Mouse (Mus musculus) thymus, adult 2 months (tissue): ENCODE measurements around the gene Cd79a. TPM values are rescaled to one million over a fixed set of nuclear protein-coding genes. Genes with fewer than 3 reads are reported as not detected.

Source experiments
- DNase-seq: peaks from one replicate; pipeline ENCODE4 v3.0.0; 2021
- H3K27ac ChIP-seq: fragments of 200-500 bp; 2 replicates; pipeline ENCODE4 v1.5.1; 2012; ENCODE audit warnings: low read length, control low read depth; ENCODE audit not compliant: control insufficient read depth, insufficient read depth
- H3K27me3 ChIP-seq: fragments of 200-500 bp; 2 replicates; pipeline ENCODE4 v1.6.1; 2012; ENCODE audit warnings: mild to moderate bottlenecking, low read length, moderate library complexity, mixed read lengths; ENCODE audit not compliant: control insufficient read depth, insufficient read depth
- H3K36me3 ChIP-seq: fragments of 200-500 bp; 2 replicates; pipeline ENCODE4 v1.6.1; 2012; ENCODE audit warnings: mild to moderate bottlenecking, low read length, moderate library complexity; ENCODE audit not compliant: control insufficient read depth, insufficient read depth
- H3K4me1 ChIP-seq: fragments of 200-500 bp; replicated peaks from 2 replicates; pipeline ENCODE4 v1.6.1; 2012; ENCODE audit warnings: low read length; ENCODE audit not compliant: control insufficient read depth, insufficient read depth
- H3K4me3 ChIP-seq: fragments of 200-500 bp; 2 replicates; pipeline ENCODE4 v1.5.1; 2012; ENCODE audit warnings: mild to moderate bottlenecking, low read length, control low read depth, moderate library complexity; ENCODE audit not compliant: control insufficient read depth, insufficient read depth
- CTCF ChIP-seq: fragments of 200-500 bp; IDR thresholded peaks from 2 replicates; pipeline ENCODE4 v1.5.1; 2012; ENCODE audit warnings: mild to moderate bottlenecking, control low read depth, low read length, moderate library complexity, borderline replicate concordance; ENCODE audit not compliant: control insufficient read depth, poor library complexity, insufficient read depth; ENCODE audit errors: extremely low read depth
- POLR2A ChIP-seq: fragments of 200-500 bp; IDR thresholded peaks from 2 replicates; pipeline ENCODE4 v1.6.1; 2012; ENCODE audit warnings: mild to moderate bottlenecking, low read length, control low read depth, moderate library complexity; ENCODE audit not compliant: control insufficient read depth, poor library complexity, insufficient read depth; ENCODE audit errors: extremely low read depth
- WGBS: fragments of 180-500 bp; shearing (Covaris S2); methylation state at CpG from one replicate; pipeline ENCODE4 v1.1.7; 2018; 5-methylcytosine and 5-hydroxymethylcytosine counted together
- polyA plus RNA-seq: library from polyadenylated mRNA; depleted of rRNA; stranded (reverse); fragments of >200 nt; gene quantifications from 2 replicates; pipeline ENCODE4 v1.2.3, GENCODE M21; 2012

Cd79a gene
- polyA plus RNA-seq, 1 experiment = 38.2 TPM

DNA sequence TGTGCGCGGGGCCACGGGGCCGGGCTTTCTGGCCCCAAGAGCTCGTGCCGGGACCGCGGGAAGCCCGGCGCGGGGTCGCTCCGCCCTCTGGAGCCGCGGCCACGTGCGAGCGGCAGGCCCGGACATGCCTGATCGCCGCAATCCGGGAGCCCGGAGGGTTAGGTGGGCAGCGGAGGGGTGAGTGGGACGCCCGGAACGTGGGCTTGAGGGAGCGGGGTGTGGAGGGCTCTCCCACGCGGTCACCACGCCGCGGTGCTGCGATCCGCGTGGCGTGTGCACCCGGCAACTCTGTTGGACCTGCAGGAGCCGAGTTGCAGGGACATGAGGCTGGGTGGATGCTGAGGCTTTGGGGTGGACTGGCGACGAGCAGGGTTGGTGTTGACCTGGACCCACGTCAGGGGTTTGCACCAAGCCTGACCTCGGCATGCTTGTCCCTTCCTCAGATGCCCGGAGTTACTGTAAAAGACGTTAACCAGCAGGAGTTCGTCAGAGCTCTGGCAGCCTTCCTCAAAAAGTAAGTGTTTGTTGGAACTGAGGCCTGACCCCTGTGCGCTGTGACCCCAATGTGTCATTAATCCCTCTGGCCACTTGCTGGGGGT is 12.4 kb upstream of the Cd79a start:
- H3K27me3 ChIP-seq = no peaks in the 10 kb centered on the region
- no peak overlapping the region; the same call in 1 of the 2 replicates for H3K27ac ChIP-seq
- peaks cover 14% of the 10 kb centered on the region for H3K4me1 ChIP-seq
- under 1% methylated on average over 47 of the region's 47 CpGs for WGBS
- TF ChIP-seq CTCF = no peak
- TF ChIP-seq POLR2A = no peak
- peaks cover 39% of the 10 kb centered on the region for H3K36me3 ChIP-seq
- DNase-seq = no peak
- H3K4me3 ChIP-seq = peak overlapping the region; percentile 73

DNA sequence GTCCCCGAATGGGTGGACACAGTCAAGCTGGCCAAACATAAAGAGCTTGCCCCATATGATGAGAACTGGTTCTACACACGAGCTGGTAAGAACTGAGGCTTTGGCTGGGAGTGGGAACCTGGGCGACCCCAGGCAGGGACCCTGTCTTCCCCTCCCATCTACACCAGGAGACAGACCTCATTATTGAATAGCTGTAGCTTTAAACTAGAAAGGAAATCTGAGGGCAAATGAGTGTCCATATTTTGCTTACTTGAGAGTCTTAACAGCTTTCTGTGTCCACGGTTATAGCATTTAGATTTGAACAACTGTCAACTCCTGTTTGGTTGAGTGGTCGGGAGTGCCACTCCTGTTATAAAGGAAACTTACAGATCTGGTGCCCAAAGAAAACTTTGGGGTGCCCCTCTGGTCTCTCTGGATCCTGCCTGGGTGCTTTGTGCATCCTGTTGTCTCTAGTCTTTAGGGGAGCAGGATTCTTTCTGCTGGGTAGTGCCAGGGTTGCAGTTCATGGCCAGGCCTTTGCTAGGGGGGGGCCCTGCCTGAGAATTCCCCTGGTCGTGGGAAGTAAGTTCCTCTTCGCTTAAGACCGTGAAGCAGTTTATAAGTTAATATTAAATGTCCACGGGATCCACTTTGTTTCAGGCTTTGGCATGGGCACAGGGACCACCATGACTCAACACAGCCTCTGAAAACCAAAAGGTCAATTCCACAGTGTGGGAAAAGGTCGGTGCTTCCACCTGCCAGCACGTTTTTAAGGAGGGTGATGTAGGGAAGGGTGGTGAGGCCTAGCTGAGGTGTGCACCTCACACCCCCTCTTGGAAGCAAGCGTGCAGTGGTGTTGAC is 11.5 kb upstream of the Cd79a start:
- DNase-seq = no peak
- H3K36me3 ChIP-seq = peaks cover 43% of the 10 kb centered on the region
- TF ChIP-seq POLR2A = no peak
- no peak for TF ChIP-seq CTCF
- no peak overlapping the region for H3K27ac ChIP-seq
- 9% methylated on average over 12 of the region's 12 CpGs for WGBS
- no peaks in the 10 kb centered on the region for H3K27me3 ChIP-seq
- H3K4me3 ChIP-seq = peak overlapping the region; percentile 73
- H3K4me1 ChIP-seq = peaks cover 14% of the 10 kb centered on the region

DNA sequence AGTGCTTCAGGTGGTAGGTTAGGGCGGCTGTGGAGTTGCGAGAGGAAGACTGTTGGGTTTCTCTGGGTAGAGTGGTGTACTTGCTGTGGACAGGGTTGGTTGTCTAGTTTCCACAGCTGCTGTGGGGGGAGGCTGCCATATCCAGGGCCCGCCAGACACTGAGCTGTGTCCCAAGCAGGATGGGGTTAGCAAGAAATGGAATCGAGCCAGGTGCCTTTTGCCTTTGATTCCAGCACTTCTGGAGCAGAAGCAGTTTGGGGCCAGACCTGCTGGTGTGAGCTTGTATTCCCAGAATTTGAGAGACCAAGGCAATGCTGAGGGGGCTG is 10.9 kb upstream of the Cd79a start:
- 16% methylated on average over 4 of the region's 4 CpGs for WGBS
- H3K4me3 ChIP-seq = peak overlapping the region; percentile 22
- peaks cover 14% of the 10 kb centered on the region for H3K4me1 ChIP-seq
- H3K27ac ChIP-seq = no peak overlapping the region
- H3K36me3 ChIP-seq = peaks cover 43% of the 10 kb centered on the region
- DNase-seq = no peak
- TF ChIP-seq POLR2A = no peak
- no peak for TF ChIP-seq CTCF
- no peaks in the 10 kb centered on the region for H3K27me3 ChIP-seq

DNA sequence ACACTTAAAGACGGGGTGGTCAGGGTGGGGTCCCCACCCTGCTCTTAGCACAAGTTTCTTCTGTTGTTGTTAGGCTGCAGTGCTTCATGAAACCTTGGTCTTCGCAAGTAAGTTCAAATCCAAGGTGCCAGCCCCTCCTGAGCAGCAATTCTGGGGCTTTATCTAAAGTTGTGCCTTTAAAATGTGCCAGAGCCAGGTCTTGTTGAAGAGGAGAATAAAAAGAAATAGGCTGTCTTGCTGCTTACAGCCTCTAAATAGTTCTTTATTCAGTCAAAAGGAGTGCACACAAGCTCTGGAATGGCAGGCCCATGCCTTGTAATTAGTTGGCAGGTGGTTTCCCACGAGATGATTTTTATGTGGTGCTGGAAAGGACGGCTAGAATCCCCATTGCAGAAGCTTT is 10.1 kb upstream of the Cd79a start:
- TF ChIP-seq CTCF (no peak), POLR2A (no peak)
- Histone ChIP-seq H3K36me3 (peaks cover 43% of the 10 kb centered on the region), H3K4me1 (peaks cover 14% of the 10 kb centered on the region), H3K27ac (no peak overlapping the region), H3K4me3 (no peak overlapping the region), H3K27me3 (no peaks in the 10 kb centered on the region)
- DNase-seq = no peak
- WGBS = 76% methylated on average over 4 of the region's 4 CpGs

DNA sequence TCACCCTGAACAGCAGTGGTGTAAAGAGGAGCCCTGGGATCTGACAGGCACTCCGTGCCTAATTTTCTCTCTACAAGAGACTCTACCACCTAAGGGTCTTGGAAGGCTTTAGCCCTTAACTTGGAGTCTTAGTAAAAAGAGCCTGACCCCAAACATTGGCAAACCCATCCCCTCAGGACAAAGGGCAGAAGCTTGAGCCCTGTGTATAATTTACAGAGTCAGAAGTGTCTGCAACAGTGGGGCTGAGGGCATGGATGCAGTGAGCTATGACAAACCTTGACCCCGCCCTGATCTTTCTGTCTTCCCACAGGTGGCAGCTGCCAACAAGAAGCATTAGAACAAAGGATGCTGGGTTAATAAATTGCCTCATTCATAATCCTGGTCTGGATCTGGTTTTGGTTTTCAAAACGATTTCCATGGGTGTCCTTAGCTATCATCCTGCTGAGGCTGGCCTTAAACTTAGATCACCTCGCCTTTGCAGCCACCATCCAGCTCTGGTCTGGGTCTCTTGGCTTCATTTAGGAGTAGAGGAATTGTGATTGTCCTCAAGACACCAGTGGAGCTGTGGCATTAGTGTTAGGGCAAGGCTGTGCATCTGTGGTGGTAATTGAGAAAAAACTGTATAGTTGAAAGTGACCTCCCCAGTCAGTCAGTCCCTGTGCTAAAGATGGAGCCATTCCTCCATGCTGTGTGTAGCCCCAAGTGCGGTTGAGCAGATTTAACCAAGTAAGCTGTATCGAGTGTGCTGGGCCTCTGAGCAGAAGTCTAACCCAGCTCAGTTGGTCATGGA is 7.6 kb upstream of the Cd79a start:
- H3K27me3 ChIP-seq = no peaks in the 10 kb centered on the region
- no peak overlapping the region for H3K4me3 ChIP-seq
- no peak for DNase-seq
- H3K36me3 ChIP-seq = peaks cover 43% of the 10 kb centered on the region
- peaks cover 14% of the 10 kb centered on the region for H3K4me1 ChIP-seq
- TF ChIP-seq CTCF (no peak), POLR2A (no peak)
- H3K27ac ChIP-seq = no peak overlapping the region; the same call in 1 of the 2 replicates
- 93% methylated on average over 6 of the region's 6 CpGs for WGBS

DNA sequence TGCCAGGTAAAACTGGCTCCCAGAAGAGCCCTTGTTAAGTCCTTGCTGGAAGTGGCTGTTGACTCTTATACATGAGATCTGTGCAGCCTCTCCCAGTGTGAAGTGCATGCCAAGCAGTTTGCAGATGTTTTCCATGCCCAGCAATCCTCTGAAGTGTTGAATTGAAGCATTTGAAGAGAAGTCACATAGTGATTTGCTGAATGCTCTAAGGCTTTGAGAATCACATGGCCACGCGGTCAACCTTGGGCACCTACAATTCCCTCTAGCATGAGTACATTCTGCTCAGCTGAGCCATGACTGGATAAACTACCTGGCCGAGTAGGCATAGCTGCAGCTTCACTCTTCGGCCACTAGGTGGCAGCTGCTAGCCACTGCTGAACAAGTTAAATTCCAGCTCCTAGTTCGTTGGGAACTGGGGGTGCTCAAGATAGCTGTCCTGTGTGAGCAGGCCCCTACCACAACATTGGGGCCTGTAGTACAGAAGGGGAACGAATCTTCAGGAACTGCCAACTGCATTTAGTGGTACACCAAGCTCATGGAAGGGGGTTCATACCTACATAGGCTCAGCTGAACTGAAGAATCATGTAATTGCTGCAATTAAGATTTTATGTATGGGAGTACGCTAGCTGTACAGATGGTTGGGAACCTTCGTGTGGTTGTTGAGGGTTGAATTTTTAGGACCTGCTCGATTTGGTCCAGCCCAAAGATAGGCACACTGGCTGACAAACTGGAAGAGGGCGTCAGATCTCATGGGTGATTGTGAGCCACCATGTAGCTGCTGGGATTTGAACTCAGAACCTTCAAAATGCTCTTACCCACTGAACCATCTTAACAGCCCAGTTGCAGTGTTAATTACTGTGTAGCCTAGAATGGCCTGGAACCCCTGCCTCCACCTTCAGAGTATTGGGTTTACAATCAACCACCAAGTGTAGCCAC is 6.6 kb upstream of the Cd79a start:
- H3K27me3 ChIP-seq = no peaks in the 10 kb centered on the region
- H3K4me1 ChIP-seq = peaks cover 11% of the 10 kb centered on the region
- no peak overlapping the region; the same call in 1 of the 2 replicates for H3K27ac ChIP-seq
- H3K36me3 ChIP-seq = peaks cover 43% of the 10 kb centered on the region
- 35% methylated on average over 10 of the region's 10 CpGs for WGBS
- H3K4me3 ChIP-seq = no peak overlapping the region
- TF ChIP-seq CTCF = peak; percentile 84; the same call in 1 of the 2 replicates
- no peak for TF ChIP-seq POLR2A
- DNase-seq = peak; percentile 76
